Mouse (Mus musculus): ENCODE data around the gene Acox1. TPM values are rescaled to one million over a fixed set of nuclear protein-coding genes. Genes with fewer than 3 reads are reported as not detected.

Acox1 gene
- total and polyA plus RNA-seq, 2 experiments: 720 to 994 TPM

DNA sequence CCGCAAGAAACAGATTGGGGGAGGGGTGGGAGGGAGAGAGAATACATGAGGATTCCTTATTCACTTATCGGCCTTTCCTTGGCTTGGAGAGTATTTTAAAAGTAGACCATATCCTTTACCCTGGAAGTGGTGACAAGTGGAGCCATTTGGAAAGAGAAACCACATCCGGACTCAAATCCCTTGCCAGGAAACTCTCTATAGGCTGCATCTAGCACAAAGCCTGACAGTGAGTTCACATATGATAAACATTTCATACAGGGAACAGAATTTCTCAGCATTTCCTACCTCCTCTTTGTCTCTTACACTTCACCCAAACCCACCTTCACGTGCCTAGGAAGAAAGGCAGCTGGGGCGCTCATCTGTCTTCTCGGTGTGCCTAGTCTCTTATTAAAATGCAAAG is 31.6 kb downstream of the Acox1 start:
- peaks cover 8% of the 10 kb centered on the region for H3K36me3 ChIP-seq (ENCODE audit: control insufficient read depth, insufficient read depth, low read length)
- H3K27me3 ChIP-seq (ENCODE audit: control insufficient read depth, insufficient read depth, low read length): no peaks in the 10 kb centered on the region
- peak overlapping the region; percentile 73 for H3K9ac ChIP-seq (ENCODE audit: low read depth, low read length)
- H3K27ac ChIP-seq (replicated peaks; ENCODE audit: insufficient read depth, low read depth, low read length): peak overlapping the region; percentile 20
- no peaks in the 10 kb centered on the region for H3K4me1 ChIP-seq (ENCODE audit: control insufficient read depth, insufficient read depth, low read length)
- TF ChIP-seq CTCF (IDR thresholded peaks at IDR 0.05; ENCODE audit: low read depth, low read length) (no peak), POLR2A (IDR thresholded peaks at IDR 0.05; ENCODE audit: extremely low read depth, insufficient read depth, low read length) (no peak)
- no peaks in the 10 kb centered on the region for H3K79me2 ChIP-seq (ENCODE audit: control insufficient read depth, insufficient read depth, low read length)
- 44% methylated on average over 6 of the region's 6 CpGs for WGBS
- DNase-seq (ENCODE audit: extremely low read depth, low read depth, low spot score): peak; percentile 31
- H3K4me3 ChIP-seq (ENCODE audit: insufficient read depth, low read depth, low read length): peak overlapping the region; percentile 67

GRCm38 (mm10) chr11:116163002-116163401 is 35.8 kb downstream of the Acox1 start:
- no peak for DNase-seq (ENCODE audit: extremely low read depth, low read depth, low spot score)
- H3K27ac ChIP-seq (replicated peaks; ENCODE audit: insufficient read depth, low read depth, low read length): no peak overlapping the region
- WGBS: 48% methylated on average over 9 of the region's 9 CpGs
- no peak overlapping the region for H3K4me3 ChIP-seq (ENCODE audit: insufficient read depth, low read depth, low read length)
- no peaks in the 10 kb centered on the region for H3K79me2 ChIP-seq (ENCODE audit: control insufficient read depth, insufficient read depth, low read length)
- H3K27me3 ChIP-seq (ENCODE audit: control insufficient read depth, insufficient read depth, low read length): no peaks in the 10 kb centered on the region
- no peaks in the 10 kb centered on the region for H3K4me1 ChIP-seq (ENCODE audit: control insufficient read depth, insufficient read depth, low read length)
- no peaks in the 10 kb centered on the region for H3K36me3 ChIP-seq (ENCODE audit: control insufficient read depth, insufficient read depth, low read length)
- no peak for TF ChIP-seq POLR2A (IDR thresholded peaks at IDR 0.05; ENCODE audit: extremely low read depth, insufficient read depth, low read length)
- no peak for TF ChIP-seq CTCF (IDR thresholded peaks at IDR 0.05; ENCODE audit: low read depth, low read length)
- H3K9ac ChIP-seq (ENCODE audit: low read depth, low read length): no peak overlapping the region

GRCm38 (mm10) chr11:116162146-116162545 is 36.7 kb downstream of the Acox1 start:
- Histone ChIP-seq H3K4me3 (ENCODE audit: insufficient read depth, low read depth, low read length) (no peak overlapping the region), H3K36me3 (ENCODE audit: control insufficient read depth, insufficient read depth, low read length) (peaks cover under 1% of the 10 kb centered on the region; the same call in 1 of the 2 replicates), H3K9ac (ENCODE audit: low read depth, low read length) (no peak overlapping the region), H3K27me3 (ENCODE audit: control insufficient read depth, insufficient read depth, low read length) (no peaks in the 10 kb centered on the region), H3K27ac (replicated peaks; ENCODE audit: insufficient read depth, low read depth, low read length) (no peak overlapping the region), H3K4me1 (ENCODE audit: control insufficient read depth, insufficient read depth, low read length) (no peaks in the 10 kb centered on the region), H3K79me2 (ENCODE audit: control insufficient read depth, insufficient read depth, low read length) (no peaks in the 10 kb centered on the region)
- DNase-seq (ENCODE audit: extremely low read depth, low read depth, low spot score): no peak
- TF ChIP-seq CTCF (IDR thresholded peaks at IDR 0.05; ENCODE audit: low read depth, low read length): no peak
- TF ChIP-seq POLR2A (IDR thresholded peaks at IDR 0.05; ENCODE audit: extremely low read depth, insufficient read depth, low read length): no peak
- WGBS: 94% methylated on average over 10 of the region's 10 CpGs

- no peaks in the 10 kb centered on the region for H3K79me2 ChIP-seq (ENCODE audit: control insufficient read depth, insufficient read depth, low read length)
- H3K4me1 ChIP-seq (ENCODE audit: control insufficient read depth, insufficient read depth, low read length): no peaks in the 10 kb centered on the region
- DNase-seq (ENCODE audit: extremely low read depth, low read depth, low spot score): no peak
- no peak overlapping the region for H3K9ac ChIP-seq (ENCODE audit: low read depth, low read length)
- TF ChIP-seq POLR2A (IDR thresholded peaks at IDR 0.05; ENCODE audit: extremely low read depth, insufficient read depth, low read length): no peak
- TF ChIP-seq CTCF (IDR thresholded peaks at IDR 0.05; ENCODE audit: low read depth, low read length): no peak
- H3K4me3 ChIP-seq (ENCODE audit: insufficient read depth, low read depth, low read length): no peak overlapping the region
- H3K27ac ChIP-seq (replicated peaks; ENCODE audit: insufficient read depth, low read depth, low read length): no peak overlapping the region
- H3K27me3 ChIP-seq (ENCODE audit: control insufficient read depth, insufficient read depth, low read length): no peaks in the 10 kb centered on the region
- H3K36me3 ChIP-seq (ENCODE audit: control insufficient read depth, insufficient read depth, low read length): peaks cover 1% of the 10 kb centered on the region; the same call in 1 of the 2 replicates
- 82% methylated on average over 12 of the region's 12 CpGs for WGBS
These were observed 37.5 kb downstream of the Acox1 start for GRCm38 (mm10) chr11:116161312-116161711.

DNA sequence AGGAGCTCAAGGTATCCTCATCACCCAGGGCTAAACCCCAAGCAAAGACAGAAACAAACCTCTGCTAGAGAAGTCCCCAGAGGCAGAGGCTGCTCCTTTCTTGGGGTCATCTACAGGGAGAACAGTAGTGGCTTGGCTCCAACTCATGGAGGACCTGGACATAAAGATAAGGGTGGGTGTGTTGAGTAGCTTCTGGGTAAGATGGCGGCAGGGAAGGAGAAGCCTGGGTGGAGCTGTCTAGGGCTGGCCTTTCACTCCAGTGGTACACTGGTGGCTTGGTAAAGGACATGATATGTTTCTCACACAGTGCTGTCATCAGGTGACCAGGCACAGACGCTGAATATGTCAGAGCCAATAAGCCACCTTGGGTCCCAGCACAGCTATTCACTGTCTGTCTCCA is 47.9 kb downstream of the Acox1 start:
- Histone ChIP-seq H3K79me2 (ENCODE audit: control insufficient read depth, insufficient read depth, low read length) (no peaks in the 10 kb centered on the region), H3K36me3 (ENCODE audit: control insufficient read depth, insufficient read depth, low read length) (peaks cover 23% of the 10 kb centered on the region), H3K27ac (replicated peaks; ENCODE audit: insufficient read depth, low read depth, low read length) (no peak overlapping the region), H3K9ac (ENCODE audit: low read depth, low read length) (no peak overlapping the region), H3K4me1 (ENCODE audit: control insufficient read depth, insufficient read depth, low read length) (no peaks in the 10 kb centered on the region), H3K4me3 (ENCODE audit: insufficient read depth, low read depth, low read length) (no peak overlapping the region), H3K27me3 (ENCODE audit: control insufficient read depth, insufficient read depth, low read length) (no peaks in the 10 kb centered on the region)
- 97% methylated on average over 2 of the region's 2 CpGs for WGBS
- no peak for DNase-seq (ENCODE audit: extremely low read depth, low read depth, low spot score)
- TF ChIP-seq POLR2A (IDR thresholded peaks at IDR 0.05; ENCODE audit: extremely low read depth, insufficient read depth, low read length): no peak
- no peak for TF ChIP-seq CTCF (IDR thresholded peaks at IDR 0.05; ENCODE audit: low read depth, low read length)

DNA sequence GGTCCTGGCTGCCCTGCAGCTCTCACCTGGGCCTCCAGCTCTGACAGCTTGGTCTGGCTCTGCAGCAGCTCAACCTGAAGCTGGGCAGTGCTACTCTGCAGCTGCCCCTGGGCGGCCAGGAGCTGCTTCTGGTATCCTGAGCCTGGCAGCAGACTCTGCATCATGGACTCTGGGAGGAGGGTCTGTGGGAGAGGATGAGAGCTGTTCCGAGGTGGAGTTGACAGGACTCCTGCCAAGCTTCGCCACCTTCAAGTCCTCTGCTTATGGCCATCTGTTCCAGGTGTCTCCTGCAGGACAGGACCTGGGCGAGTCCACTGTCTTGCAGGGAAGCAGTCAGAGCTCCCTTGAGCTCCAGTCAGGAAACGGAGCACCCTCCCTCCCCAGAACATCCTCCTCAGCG is 49.5 kb downstream of the Acox1 start:
- TF ChIP-seq POLR2A (IDR thresholded peaks at IDR 0.05; ENCODE audit: extremely low read depth, insufficient read depth, low read length): no peak
- TF ChIP-seq CTCF (IDR thresholded peaks at IDR 0.05; ENCODE audit: low read depth, low read length): no peak
- H3K9ac ChIP-seq (ENCODE audit: low read depth, low read length): no peak overlapping the region
- no peaks in the 10 kb centered on the region for H3K27me3 ChIP-seq (ENCODE audit: control insufficient read depth, insufficient read depth, low read length)
- WGBS: 93% methylated on average over 6 of the region's 6 CpGs
- H3K4me1 ChIP-seq (ENCODE audit: control insufficient read depth, insufficient read depth, low read length): no peaks in the 10 kb centered on the region
- no peak overlapping the region for H3K27ac ChIP-seq (replicated peaks; ENCODE audit: insufficient read depth, low read depth, low read length)
- H3K36me3 ChIP-seq (ENCODE audit: control insufficient read depth, insufficient read depth, low read length): peaks cover 18% of the 10 kb centered on the region; the same call in 1 of the 2 replicates
- DNase-seq (ENCODE audit: extremely low read depth, low read depth, low spot score): no peak
- H3K4me3 ChIP-seq (ENCODE audit: insufficient read depth, low read depth, low read length): no peak overlapping the region
- H3K79me2 ChIP-seq (ENCODE audit: control insufficient read depth, insufficient read depth, low read length): no peaks in the 10 kb centered on the region

Measured in liver, adult 2 months (tissue).